Mouse (Mus musculus): ENCODE results near the gene Sh3rf1. TPM values are rescaled to one million over a fixed set of nuclear protein-coding genes. Genes with fewer than 3 reads are reported as not detected.

Sh3rf1 gene
- polyA plus RNA-seq, 1 experiment from 2014 or later = 1.6 TPM

DNA sequence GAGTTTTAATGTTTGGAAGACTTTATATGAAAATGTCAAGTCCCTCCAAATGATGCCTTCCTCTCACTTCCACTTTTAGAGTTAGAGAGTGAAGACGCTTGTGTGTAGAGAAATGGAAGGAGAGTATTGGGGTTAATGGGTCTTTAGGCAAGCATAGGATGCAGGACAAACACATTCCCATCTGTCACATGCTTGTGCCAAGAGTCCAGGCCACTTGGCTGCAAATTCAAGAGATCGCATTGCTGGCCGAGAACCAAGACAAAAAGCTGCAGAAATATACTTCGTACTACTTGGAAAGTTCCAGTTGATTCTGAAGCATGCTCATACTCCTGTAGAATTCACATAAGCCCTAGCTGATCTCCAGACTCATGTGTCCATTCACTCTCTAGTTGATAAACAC, 41.7 kb upstream of the Sh3rf1 start:
- DNase-seq (no peak), ATAC-seq (no peak)
- Histone ChIP-seq H3K36me3 (replicated peaks; ENCODE audit: insufficient read depth, low read length) (no peaks in the 10 kb centered on the region), H3K4me1 (ENCODE audit: insufficient read depth) (no peaks in the 10 kb centered on the region), H3K9ac (replicated peaks) (no peak overlapping the region), H3K4me2 (ENCODE audit: low read depth, low read length) (no peak overlapping the region), H3K27me3 (ENCODE audit: insufficient read depth, low read length) (no peaks in the 10 kb centered on the region), H3K27ac (ENCODE audit: low read depth) (no peak overlapping the region), H3K4me3 (ENCODE audit: low read depth, low read length) (no peak overlapping the region), H3K9me3 (ENCODE audit: low read length) (no peaks in the 10 kb centered on the region)
- TF ChIP-seq CTCF (IDR thresholded peaks at IDR 0.05; ENCODE audit: low read depth) = no peak
- TF ChIP-seq EP300 (IDR thresholded peaks at IDR 0.05; ENCODE audit: low read depth) = no peak
- WGBS (ENCODE audit: insufficient replicate concordance) = 86% methylated on average over 4 of the region's 4 CpGs

DNA sequence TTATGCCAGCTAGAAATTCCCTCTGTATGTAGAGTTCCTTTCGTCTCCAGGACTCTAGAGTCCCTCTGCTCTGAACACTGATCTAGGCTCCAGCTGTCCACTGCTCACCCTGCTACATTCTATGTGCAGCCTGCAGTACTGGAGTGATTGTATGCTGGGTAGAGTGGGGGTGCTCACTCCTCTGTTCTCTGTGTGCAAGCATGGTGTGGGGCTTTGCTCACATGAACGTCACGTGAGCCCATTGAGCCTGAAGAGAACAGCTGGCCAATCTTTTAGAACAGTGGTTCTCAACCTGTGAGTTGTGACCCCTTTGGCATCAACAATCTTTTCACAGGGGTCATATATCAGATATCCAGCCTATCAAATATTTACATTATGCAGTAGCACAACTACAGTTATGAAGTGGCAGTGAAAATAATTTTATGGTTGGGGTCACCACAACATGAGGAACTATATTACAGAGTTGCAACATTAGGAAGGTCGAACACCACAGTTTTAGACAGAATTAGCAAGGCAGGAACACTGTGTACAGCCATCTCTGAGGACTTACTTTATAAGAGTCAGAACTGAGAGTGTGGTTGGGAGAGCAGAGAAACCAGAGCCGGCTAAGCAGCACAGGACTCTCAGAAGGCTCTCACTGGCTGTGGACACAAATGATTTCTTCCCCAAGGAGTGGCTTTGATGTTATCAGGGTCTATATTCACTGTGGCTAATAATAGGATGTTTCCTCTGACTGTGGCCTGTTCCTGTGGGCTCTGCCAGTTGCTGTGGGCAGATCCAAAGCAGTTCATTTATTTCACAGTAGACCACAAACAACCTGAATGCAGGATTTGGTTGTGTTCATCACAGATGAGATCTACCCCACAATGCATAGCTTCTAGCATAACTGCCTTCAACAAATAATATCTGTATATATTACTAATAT, 38.1 kb upstream of the Sh3rf1 start:
- Histone ChIP-seq H3K4me3 (ENCODE audit: low read depth, low read length) (no peak overlapping the region), H3K36me3 (replicated peaks; ENCODE audit: insufficient read depth, low read length) (no peaks in the 10 kb centered on the region), H3K27ac (ENCODE audit: low read depth) (no peak overlapping the region), H3K27me3 (ENCODE audit: insufficient read depth, low read length) (no peaks in the 10 kb centered on the region), H3K9ac (replicated peaks) (no peak overlapping the region), H3K9me3 (ENCODE audit: low read length) (no peaks in the 10 kb centered on the region), H3K4me2 (ENCODE audit: low read depth, low read length) (no peak overlapping the region), H3K4me1 (ENCODE audit: insufficient read depth) (no peaks in the 10 kb centered on the region)
- DNase-seq (no peak), ATAC-seq (no peak)
- WGBS (ENCODE audit: insufficient replicate concordance) = 59% methylated on average over 5 of the region's 5 CpGs
- TF ChIP-seq EP300 (IDR thresholded peaks at IDR 0.05; ENCODE audit: low read depth) (no peak), CTCF (IDR thresholded peaks at IDR 0.05; ENCODE audit: low read depth) (no peak)

- WGBS (ENCODE audit: insufficient replicate concordance) = 71% methylated on average over 5 of the region's 5 CpGs
- Histone ChIP-seq H3K4me3 (ENCODE audit: low read depth, low read length) (no peak overlapping the region), H3K9ac (replicated peaks) (no peak overlapping the region), H3K27ac (ENCODE audit: low read depth) (no peak overlapping the region), H3K36me3 (replicated peaks; ENCODE audit: insufficient read depth, low read length) (no peaks in the 10 kb centered on the region), H3K27me3 (ENCODE audit: insufficient read depth, low read length) (no peaks in the 10 kb centered on the region), H3K4me1 (ENCODE audit: insufficient read depth) (no peaks in the 10 kb centered on the region), H3K4me2 (ENCODE audit: low read depth, low read length) (no peak overlapping the region), H3K9me3 (ENCODE audit: low read length) (peaks cover 4% of the 10 kb centered on the region; the same call in 1 of the 2 replicates)
- ATAC-seq (no peak), DNase-seq (no peak)
- TF ChIP-seq CTCF (IDR thresholded peaks at IDR 0.05; ENCODE audit: low read depth) (no peak), EP300 (IDR thresholded peaks at IDR 0.05; ENCODE audit: low read depth) (no peak)
These were observed 29.3 kb upstream of the Sh3rf1 start for GRCm38 (mm10) chr8:61194306-61194925.

GRCm38 (mm10) chr8:61200254-61200887, 23.3 kb upstream of the Sh3rf1 start:
- Histone ChIP-seq H3K27me3 (ENCODE audit: insufficient read depth, low read length) (no peaks in the 10 kb centered on the region), H3K9me3 (ENCODE audit: low read length) (peaks cover 4% of the 10 kb centered on the region; the same call in 1 of the 2 replicates), H3K9ac (replicated peaks) (no peak overlapping the region), H3K27ac (ENCODE audit: low read depth) (no peak overlapping the region), H3K4me1 (ENCODE audit: insufficient read depth) (no peaks in the 10 kb centered on the region), H3K4me2 (ENCODE audit: low read depth, low read length) (no peak overlapping the region), H3K4me3 (ENCODE audit: low read depth, low read length) (no peak overlapping the region), H3K36me3 (replicated peaks; ENCODE audit: insufficient read depth, low read length) (no peaks in the 10 kb centered on the region)
- DNase-seq (no peak), ATAC-seq (no peak)
- TF ChIP-seq CTCF (IDR thresholded peaks at IDR 0.05; ENCODE audit: low read depth) = no peak
- peak; percentile 32; the same call in 1 of the 2 replicates for TF ChIP-seq EP300 (IDR thresholded peaks at IDR 0.05; ENCODE audit: low read depth)
- WGBS (ENCODE audit: insufficient replicate concordance) = 34% methylated on average over 6 of the region's 6 CpGs

- H3K27ac ChIP-seq (ENCODE audit: low read depth) = no peak overlapping the region
- H3K4me1 ChIP-seq (ENCODE audit: insufficient read depth) = no peaks in the 10 kb centered on the region
- DNase-seq (no peak), ATAC-seq (no peak)
- TF ChIP-seq EP300 (IDR thresholded peaks at IDR 0.05; ENCODE audit: low read depth) = no peak
- no peak for TF ChIP-seq CTCF (IDR thresholded peaks at IDR 0.05; ENCODE audit: low read depth)
- H3K27me3 ChIP-seq (ENCODE audit: insufficient read depth, low read length) = no peaks in the 10 kb centered on the region
- H3K4me2 ChIP-seq (ENCODE audit: low read depth, low read length) = no peak overlapping the region
- no peaks in the 10 kb centered on the region for H3K36me3 ChIP-seq (replicated peaks; ENCODE audit: insufficient read depth, low read length)
- H3K9ac ChIP-seq (replicated peaks) = no peak overlapping the region
- H3K9me3 ChIP-seq (ENCODE audit: low read length) = peaks cover 4% of the 10 kb centered on the region; the same call in 1 of the 2 replicates
- WGBS (ENCODE audit: insufficient replicate concordance) = 62% methylated on average over 5 of the region's 5 CpGs
- H3K4me3 ChIP-seq (ENCODE audit: low read depth, low read length) = no peak overlapping the region
These were observed 20.4 kb upstream of the Sh3rf1 start for GRCm38 (mm10) chr8:61203035-61203826.

Measured in liver, postnatal 0 days (tissue).